Mouse (Mus musculus) urinary bladder, postnatal 4 days (tissue): ENCODE data around the gene Rnf215.
"Not testable (repeated sequence)": the region's sequence is repeated elsewhere in the genome, so short reads cannot be mapped to it uniquely, and the experiment has no call there.

Experiments used
- DNase-seq, 2 experiments: peaks; one replicate each; pipeline ENCODE4 v3.0.0; 2021 to 2022; ENCODE audit warnings: low spot score in 2 of 2

Rnf215 gene

GRCm38 (mm10) chr11:4113496-4113895 lies 21.5 kb upstream of the Rnf215 start:
- no peak for DNase-seq

DNA sequence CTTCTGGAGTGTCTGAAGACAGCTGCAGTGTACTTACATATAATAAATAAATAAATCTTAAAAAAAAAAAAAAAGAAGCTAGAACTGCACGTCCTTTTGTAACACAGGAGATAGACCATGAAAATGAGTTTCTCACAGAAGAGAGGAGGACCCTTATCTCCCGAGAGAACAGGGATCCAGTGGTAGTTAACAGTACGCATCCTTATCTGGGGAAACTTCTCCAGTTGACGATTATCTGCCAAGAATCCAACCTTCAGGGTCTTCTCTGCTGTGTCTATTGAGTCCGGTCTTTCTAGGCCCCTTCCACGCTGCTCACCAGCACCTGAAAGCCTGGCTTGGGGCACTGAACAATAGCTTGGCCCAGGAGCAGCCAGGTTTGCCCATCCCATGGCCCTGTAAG lies 21.0 kb upstream of the Rnf215 start:
- DNase-seq, result no peak

- not testable (repeated sequence) for DNase-seq
These were observed 20.5 kb upstream of the Rnf215 start for GRCm38 (mm10) chr11:4114541-4114940.

DNA sequence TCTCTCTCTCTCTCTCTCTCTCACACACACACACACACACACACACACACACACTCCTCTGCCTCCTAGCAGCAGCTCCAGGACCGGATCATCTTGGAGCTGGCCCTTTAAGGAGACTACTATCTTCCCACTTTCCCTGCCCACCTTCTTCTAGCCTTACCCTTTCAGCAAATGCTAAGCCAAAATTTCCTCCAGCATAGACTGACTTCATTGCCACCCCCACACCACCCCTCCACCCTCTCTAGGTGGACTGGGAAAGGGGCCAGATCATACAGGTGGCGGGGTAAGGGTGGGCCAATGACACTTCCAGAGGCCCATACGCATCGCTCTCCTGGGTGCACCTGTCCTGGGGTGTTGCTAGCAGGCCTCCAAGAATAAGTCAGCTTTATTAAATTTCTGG lies 19.6 kb upstream of the Rnf215 start:
- DNase-seq, result no peak

- DNase-seq, result no peak
These were observed 18.4 kb upstream of the Rnf215 start for GRCm38 (mm10) chr11:4116458-4117141.

GRCm38 (mm10) chr11:4117372-4118071 lies 17.5 kb upstream of the Rnf215 start:
- no peak for DNase-seq

DNA sequence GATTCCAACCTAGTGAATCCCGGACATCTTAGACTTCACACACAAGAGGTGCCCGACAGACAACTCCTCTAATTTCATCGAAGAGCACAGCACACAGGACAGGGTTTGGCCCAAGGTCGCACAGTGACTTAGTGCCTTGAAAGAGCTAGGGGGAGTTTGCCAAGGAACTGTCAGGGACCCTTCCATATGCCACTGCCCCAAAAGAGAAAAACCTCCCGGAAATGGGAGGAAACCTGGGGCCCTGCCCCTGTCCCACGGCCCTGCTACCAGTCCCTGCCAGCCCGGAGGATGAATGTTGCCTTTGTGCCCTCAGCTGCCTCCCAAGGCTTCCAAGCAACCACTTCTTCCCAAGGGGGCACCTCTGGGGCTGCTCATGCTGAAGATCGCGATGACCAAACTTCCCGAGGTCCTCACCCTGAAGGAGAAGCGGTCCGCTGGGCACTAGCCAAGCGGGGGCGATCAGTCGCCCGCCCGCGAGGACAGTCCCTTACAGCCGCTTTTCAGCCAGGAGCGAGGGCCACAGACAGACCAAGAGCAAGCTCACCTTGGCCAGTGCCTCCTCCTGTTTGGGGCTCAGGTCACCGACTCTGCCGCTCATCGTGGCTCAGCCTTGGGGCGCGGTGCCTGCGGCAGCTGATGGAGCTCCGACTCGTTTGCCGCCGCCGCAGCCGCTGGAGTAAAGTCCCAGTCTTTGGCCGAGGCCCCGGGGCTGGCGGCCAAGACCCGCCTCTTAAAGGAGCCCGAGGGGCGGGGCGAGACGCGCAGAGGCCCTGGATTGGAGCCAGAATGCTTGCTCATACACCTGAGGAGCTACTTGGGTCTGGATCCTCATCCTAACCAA lies 16.7 kb upstream of the Rnf215 start:
- peak; percentile 57 to 67 for DNase-seq

DNA sequence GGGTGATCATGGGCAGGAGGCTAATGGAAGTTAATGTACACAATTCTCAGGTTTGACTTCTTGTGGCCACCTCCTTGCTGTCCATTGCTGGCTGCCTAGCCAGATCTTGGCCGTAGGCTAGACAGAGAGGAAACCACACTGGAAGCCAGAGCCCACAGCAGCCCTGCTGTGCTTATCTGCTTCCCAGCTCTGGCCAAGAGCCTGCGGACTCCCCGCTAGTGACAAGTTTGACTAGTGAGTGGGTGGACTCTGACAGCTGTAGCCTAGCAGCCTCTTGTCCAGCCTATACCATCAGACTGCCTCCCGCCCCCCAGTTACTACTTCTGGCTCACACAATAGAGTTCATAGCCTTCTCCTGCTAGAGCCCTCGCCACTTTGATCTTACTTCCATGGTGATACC lies 15.4 kb upstream of the Rnf215 start:
- no peak for DNase-seq

DNA sequence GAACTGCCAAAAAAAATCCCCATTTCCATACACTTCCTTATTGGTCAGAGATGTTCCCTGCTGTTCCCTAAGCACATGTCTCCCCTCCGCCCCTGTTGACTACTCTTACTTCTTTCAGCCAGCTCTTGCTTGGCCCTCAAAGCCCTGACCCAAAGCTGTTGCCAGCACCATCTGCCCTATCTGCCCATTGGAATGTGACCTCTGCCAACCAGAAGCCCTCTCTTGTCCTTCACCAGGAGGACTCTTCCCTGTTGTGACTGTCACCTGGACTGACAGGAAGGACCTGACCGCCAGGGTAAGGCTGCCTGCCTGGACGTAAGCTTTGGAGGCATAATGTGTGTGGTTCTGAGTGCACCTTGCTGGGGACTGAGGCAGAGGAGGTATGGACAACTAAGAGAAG lies 13.3 kb upstream of the Rnf215 start:
- DNase-seq, result no peak

- DNase-seq, result no peak
These were observed 12.8 kb upstream of the Rnf215 start for GRCm38 (mm10) chr11:4122226-4122625.

DNA sequence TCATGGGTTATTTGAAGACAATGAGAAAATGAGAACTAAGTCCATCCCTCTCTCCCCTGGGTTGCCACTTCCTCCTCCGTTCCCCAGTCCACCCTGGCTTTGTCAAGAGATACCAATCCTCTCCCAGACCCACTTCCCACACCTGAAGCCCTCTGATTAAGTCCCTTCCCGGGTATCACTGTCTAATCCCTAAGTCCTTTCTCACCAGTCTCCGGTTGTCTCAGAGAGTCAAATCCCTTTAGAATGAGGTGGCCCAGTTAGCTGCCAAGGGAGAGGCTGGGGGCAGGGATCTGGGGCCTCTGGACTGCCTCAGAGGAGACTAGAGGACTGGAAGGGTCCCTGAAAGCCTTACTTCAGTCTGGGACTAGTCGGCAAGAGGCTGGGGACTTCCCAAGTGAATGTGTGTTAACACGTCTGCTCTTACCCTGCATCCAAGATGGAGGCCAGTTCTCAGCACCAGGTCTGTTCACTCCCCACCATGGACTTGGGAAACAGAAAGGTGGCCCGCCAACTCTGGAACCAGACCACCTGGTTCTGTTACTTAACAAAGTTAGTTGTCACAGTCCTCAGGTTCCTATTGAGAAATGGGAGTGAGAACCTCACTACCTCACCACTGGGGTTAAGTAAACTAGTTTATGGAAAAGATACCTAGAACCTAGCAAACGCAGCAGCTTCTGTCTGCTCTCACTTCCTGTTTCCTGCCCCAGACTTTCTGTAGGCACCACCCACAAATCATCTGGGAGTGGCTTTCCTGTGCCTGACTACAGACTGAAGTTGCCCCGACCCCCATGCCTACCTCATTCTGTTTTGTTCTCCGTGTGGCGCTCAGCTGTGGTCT lies 12.0 kb upstream of the Rnf215 start, which contains the start of gene Sec14l2:
TSS of gene Sec14l2 (minus strand) at position 674 of the 838 bp plus-strand sequence.
- no peak for DNase-seq

GRCm38 (mm10) chr11:4123922-4124321 lies 11.1 kb upstream of the Rnf215 start:
- DNase-seq, result no peak

GRCm38 (mm10) chr11:4127059-4127458 lies 7.9 kb upstream of the Rnf215 start:
- no peak for DNase-seq

GRCm38 (mm10) chr11:4128461-4128860 lies 6.5 kb upstream of the Rnf215 start:
- not testable (repeated sequence) for DNase-seq

- no peak for DNase-seq
These were observed 1.6 kb upstream of the Rnf215 start for GRCm38 (mm10) chr11:4133450-4133849.

- no peak for DNase-seq
These were observed 602 bp upstream of the Rnf215 start for GRCm38 (mm10) chr11:4134400-4134799.

DNA sequence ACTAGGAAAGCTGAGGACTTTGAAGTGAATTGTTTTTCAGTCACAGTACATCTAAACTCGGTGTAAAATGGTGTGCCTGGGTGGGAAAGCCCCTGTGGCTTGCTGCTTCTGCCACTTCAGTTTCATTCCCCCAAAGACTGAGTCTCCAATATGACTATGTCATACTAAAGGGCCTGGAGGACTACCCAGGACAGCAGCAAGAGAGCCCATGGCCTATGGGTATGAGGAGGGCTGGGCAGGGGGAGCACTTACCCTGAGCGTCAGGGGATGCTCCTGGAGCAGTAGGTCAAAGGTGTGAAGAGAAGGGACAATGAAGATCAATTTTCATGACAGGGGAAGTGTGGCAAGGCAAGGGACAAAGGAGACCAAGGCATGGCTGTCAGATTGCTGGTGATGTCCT lies 4.0 kb downstream of the Rnf215 start:
- DNase-seq, result no peak

DNA sequence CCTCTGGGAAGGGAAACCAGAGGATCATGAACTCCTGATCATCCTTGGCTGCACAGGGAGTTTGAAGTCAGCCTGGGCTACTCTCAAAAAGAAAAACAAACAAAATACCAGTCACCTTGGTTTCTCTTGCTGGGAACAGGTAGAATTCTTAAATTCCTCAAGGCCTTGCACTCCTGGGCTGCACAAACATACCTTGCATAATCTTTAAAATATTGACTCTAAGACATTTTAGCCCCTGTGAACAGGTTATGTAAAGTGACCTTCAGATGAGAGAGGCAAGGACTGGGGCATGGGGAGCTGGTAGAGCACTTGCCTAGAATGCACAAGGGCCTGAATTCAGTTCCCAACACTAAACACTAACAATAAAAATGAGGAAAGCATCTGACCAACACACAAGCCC lies 6.5 kb downstream of the Rnf215 start:
- no peak for DNase-seq

DNA sequence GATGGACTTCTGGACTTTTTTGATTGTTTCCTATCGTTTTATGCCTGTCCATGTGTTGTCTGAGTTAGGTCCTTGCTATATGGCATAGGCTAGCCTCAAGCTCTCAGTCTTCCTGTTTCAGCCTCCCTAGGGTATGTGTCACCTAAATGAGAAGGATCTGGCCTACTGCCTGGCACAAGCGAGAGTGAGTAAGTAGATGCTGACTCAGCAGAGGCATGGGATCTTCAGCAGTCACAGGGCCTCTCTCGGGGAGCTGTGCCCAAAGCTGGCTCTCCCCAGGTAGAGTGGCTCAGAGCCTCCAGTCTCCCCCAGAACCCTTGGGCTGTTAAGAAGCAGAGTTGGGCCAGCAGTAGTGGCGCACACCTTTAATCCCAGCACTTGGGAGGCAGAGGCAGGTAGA lies 7.3 kb downstream of the Rnf215 start:
- DNase-seq, result no peak

DNA sequence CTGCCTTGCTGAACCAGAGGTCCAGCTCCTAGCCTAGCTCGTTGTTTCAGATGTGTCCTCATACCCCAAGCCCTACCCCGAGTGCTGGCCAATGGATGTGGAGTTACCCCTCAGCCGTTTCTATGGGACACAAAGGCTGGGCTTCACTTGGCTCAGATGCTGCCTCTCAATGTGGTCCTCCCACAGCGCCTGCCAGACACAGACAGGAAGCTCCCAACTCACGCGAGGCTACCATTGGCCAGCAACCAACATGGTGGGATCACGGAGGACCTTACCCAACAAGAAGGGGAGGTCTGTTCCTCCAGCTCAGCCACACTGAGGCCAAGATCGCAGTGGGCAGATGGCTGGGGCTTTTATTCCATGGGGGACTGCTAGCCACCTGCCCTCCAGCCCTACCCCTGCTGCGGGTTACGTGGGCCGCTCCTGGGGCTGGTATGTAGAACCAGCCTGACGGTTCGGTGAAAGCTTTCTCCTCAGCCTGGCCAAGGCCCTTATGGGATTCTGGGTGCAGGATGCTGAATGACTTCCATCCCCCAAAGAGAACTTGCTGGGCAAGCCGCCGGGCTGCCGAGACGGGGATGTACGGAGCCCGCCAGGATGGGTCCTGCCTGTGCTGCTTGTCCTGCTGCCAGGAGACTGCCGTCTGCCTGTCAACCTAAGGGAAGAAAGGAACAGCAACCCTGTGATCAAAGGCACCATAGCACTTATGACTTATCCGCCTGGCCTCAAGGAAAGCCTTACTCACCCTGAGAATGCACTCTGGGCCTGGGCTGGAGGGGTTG lies 8.5 kb downstream of the Rnf215 start:
- no peak for DNase-seq

DNA sequence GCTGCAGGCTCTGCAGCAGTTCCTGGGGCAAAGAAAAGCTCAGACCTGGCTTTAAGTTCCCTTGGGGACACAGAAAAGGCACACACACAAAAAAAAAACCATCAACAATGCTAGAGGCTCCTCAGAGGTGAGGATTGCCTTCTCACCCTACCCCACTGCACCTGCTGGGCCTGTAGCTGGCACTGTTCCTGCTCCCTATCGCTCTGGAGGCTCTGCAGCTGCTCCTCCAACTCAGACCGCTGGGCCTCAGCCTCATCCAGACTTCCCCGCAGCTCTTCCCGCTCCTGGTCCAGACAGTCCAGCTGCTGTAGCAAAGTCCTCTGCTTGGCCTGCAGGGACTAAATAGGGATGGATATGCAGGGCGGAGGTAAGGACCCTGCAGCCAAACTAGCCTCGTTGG lies 11.4 kb downstream of the Rnf215 start:
- no peak for DNase-seq
